Mouse (Mus musculus) left cerebral cortex, postnatal 25 days (tissue): ENCODE data around the gene Arxes1. TPM values are rescaled to one million over a fixed set of nuclear protein-coding genes. Genes with fewer than 3 reads are reported as not detected.

Source experiments
- total RNA-seq, 2 experiments: library from RNA; stranded (reverse); gene quantifications; 2 replicates each; pipeline ENCODE4 v1.2.3; 2021

Arxes1 gene
- total RNA-seq, 2 experiments from 2014 or later: 40.7 to 41.9 TPM

Other genes with a start within 250 kb of the Arxes1 start
- 10 to 100 TPM; 66.6 to 71.0 TPM for gene Bhlhb9, start 235.8 kb upstream of the Arxes1 start, total RNA-seq
- 100 to 1,000 TPM; 161 to 192 TPM for gene Gprasp2, start 194.3 kb upstream of the Arxes1 start, total RNA-seq
- gene Arxes2, start 39.5 kb upstream of the Arxes1 start, total RNA-seq: 10 to 100 TPM; 66.2 to 75.0 TPM
- gene Bex2, start 34.9 kb downstream of the Arxes1 start, total RNA-seq: 100 to 1,000 TPM; 384 to 394 TPM
- gene Nxf3, start 51.9 kb downstream of the Arxes1 start, total RNA-seq: not detected
- gene Bex4, start 105.6 kb downstream of the Arxes1 start, total RNA-seq: 10 to 100 TPM; 19.8 to 22.3 TPM
- gene Tceal8, start 139.0 kb downstream of the Arxes1 start, total RNA-seq: 10 to 100 TPM; 32.8 to 45.5 TPM
- 100 to 1,000 TPM; 125 to 156 TPM for gene Tceal5, start 170.5 kb downstream of the Arxes1 start, total RNA-seq
- 1 to 10 TPM; 1.9 to 2.2 TPM for gene Tceal7, start 181.4 kb downstream of the Arxes1 start, total RNA-seq
- 10 to 100 TPM; 87.8 to 89.8 TPM for gene Bex1, start 182.1 kb downstream of the Arxes1 start, total RNA-seq
- gene Tceal9, start 211.7 kb downstream of the Arxes1 start, total RNA-seq: 100 to 1,000 TPM; 119 to 122 TPM
- 100 to 1,000 TPM; 307 to 324 TPM for gene Bex3, start 236.9 kb downstream of the Arxes1 start, total RNA-seq